ENCODE assay signal across 16 mouse cellular contexts in the genomic region with DNA sequence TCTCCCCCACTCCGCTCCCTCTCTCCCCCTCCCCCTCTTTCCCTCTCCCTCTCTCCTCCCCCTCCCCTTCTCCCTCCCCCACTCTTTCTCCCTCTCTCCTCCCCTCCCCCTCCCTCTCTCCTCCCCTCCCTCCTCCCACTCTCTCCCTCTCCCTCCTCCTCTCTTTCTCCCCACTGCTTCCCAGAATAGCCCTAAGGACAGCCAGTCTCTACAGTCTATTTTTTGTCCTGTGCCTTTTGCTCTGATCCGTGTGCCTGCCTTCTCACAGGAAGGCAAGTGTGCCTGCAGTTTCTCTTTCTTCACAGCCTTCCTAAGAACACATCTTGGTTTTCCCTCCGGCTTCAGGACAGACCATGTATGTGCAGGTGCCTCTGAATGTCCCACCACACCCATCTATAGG. TPM values are rescaled to one million over a fixed set of nuclear protein-coding genes. Genes with fewer than 3 reads are reported as not detected.
DNase-seq lines count a peak whose midpoint lies in the region; ATAC-seq and TF ChIP-seq lines count a peak whose summit lies in the region.
"Had no signal": no experiment of that assay in that cellular context is flagged by ENCODE, and none has a peak within 500 bp of the region (broad histone marks: within the 10 kb centered on the region; RNA-seq: fewer than 3 reads in every experiment).

No protein-coding gene starts in this region.

- TF ChIP-seq CTCF in lung, postnatal 0 days (IDR thresholded peaks at IDR 0.05) = no peak
- TF ChIP-seq CTCF in MEL (IDR thresholded peaks at IDR 0.05 in 2 of 3, conservative IDR thresholded peaks at IDR 0.05 in 1 of 3; ENCODE audit: control insufficient read depth in 1 of 3, insufficient read depth in 1 of 3, low read depth in 2 of 3, low read length in 3 of 3, poor library complexity in 1 of 3, severe bottlenecking in 1 of 3) = no peak
- TF ChIP-seq CTCF in intestine, postnatal 0 days (IDR thresholded peaks at IDR 0.05; ENCODE audit: low read depth) = no peak

- no peaks in the 10 kb centered on the region for H3K4me1 ChIP-seq in embryonic facial prominence, embryonic 11.5 days (ENCODE audit: control insufficient read depth, insufficient read depth, low read length)
- H3K4me1 ChIP-seq in embryonic facial prominence, embryonic 10.5 days = peaks cover 16% of the 10 kb centered on the region
- H3K4me1 ChIP-seq in heart, embryonic 11.5 days (ENCODE audit: control insufficient read depth, insufficient read depth, low read length) = peaks cover 6% of the 10 kb centered on the region
- H3K4me1 ChIP-seq in lung, postnatal 0 days (ENCODE audit: insufficient read depth, low read depth, low read length) = no peaks in the 10 kb centered on the region; the same call in 1 of the 2 replicates
- H3K4me1 ChIP-seq in MEL (ENCODE audit: control insufficient read depth in 1 of 2, insufficient read depth in 2 of 2, low read length in 2 of 2) = no peaks in the 10 kb centered on the region
- no peaks in the 10 kb centered on the region for H3K4me1 ChIP-seq in intestine, postnatal 0 days (replicated peaks; ENCODE audit: control insufficient read depth, insufficient read depth, low read length)
- H3K4me1 ChIP-seq: midbrain, embryonic 12.5 days had no signal

- no peaks in the 10 kb centered on the region for H3K36me3 ChIP-seq in embryonic facial prominence, embryonic 11.5 days (replicated peaks; ENCODE audit: control insufficient read depth, insufficient read depth, low read depth, low read length)
- 0 out of 2 replicates have a peak, but pooled peaks cover under 1% of the 10 kb centered on the region for H3K36me3 ChIP-seq in embryonic facial prominence, embryonic 10.5 days (replicated peaks)
- H3K36me3 ChIP-seq in heart, embryonic 11.5 days (ENCODE audit: control insufficient read depth, insufficient read depth, low read length) = no peaks in the 10 kb centered on the region
- H3K36me3 ChIP-seq in lung, postnatal 0 days (ENCODE audit: insufficient read depth, low read length) = no peaks in the 10 kb centered on the region
- peaks cover 0 to 4% of the 10 kb centered on the region in 2 experiments; a peak in 2 of 4 replicates for H3K36me3 ChIP-seq in MEL (ENCODE audit: control insufficient read depth in 1 of 2, insufficient read depth in 2 of 2, low read length in 2 of 2)
- H3K36me3 ChIP-seq in intestine, postnatal 0 days (ENCODE audit: control insufficient read depth, insufficient read depth) = no peaks in the 10 kb centered on the region
- H3K36me3 ChIP-seq: embryonic facial prominence, embryonic 12.5 days; liver, embryonic 15.5 days; midbrain, embryonic 12.5 days had no signal

- H3K4me3 ChIP-seq in embryonic facial prominence, embryonic 11.5 days (ENCODE audit: low read depth, low read length) = no peak overlapping the region
- H3K4me3 ChIP-seq in embryonic facial prominence, embryonic 10.5 days = no peak overlapping the region
- peak overlapping the region; percentile 28 for H3K4me3 ChIP-seq in heart, embryonic 11.5 days (ENCODE audit: low read depth, low read length)
- no peak overlapping the region for H3K4me3 ChIP-seq in lung, postnatal 0 days (ENCODE audit: low read depth, low read length)
- peak overlapping the region; percentile 57 to 60 for H3K4me3 ChIP-seq in MEL (ENCODE audit: control insufficient read depth in 1 of 2, insufficient read depth in 1 of 2, low read depth in 2 of 2, low read length in 2 of 2)
- H3K4me3 ChIP-seq in intestine, postnatal 0 days (ENCODE audit: low read depth, low read length) = no peak overlapping the region
- H3K4me3 ChIP-seq: embryonic facial prominence, embryonic 12.5 days; liver, embryonic 15.5 days; midbrain, embryonic 12.5 days had no signal

- no peak for DNase-seq in embryonic facial prominence, embryonic 11.5 days (ENCODE audit: low spot score)
- no peak for DNase-seq in embryonic facial prominence, embryonic 10.5 days (ENCODE audit: low spot score)
- DNase-seq in heart, postnatal 4 days = no peak
- DNase-seq in lung, postnatal 0 days (ENCODE audit: low spot score) = peak; percentile 15
- DNase-seq in lung, postnatal 14 days = no peak
- DNase-seq in MEL (ENCODE audit: low read depth, low spot score) = no peak

- no peaks in the 10 kb centered on the region for H3K79me2 ChIP-seq in MEL (ENCODE audit: control insufficient read depth, insufficient read depth, low read length, poor library complexity)

- H3K9me3 ChIP-seq in embryonic facial prominence, embryonic 11.5 days (replicated peaks; ENCODE audit: control insufficient read depth, low read length) = no peaks in the 10 kb centered on the region
- no peaks in the 10 kb centered on the region for H3K9me3 ChIP-seq in embryonic facial prominence, embryonic 10.5 days
- H3K9me3 ChIP-seq in heart, embryonic 11.5 days (replicated peaks; ENCODE audit: control insufficient read depth, low read length) = no peaks in the 10 kb centered on the region
- H3K9me3 ChIP-seq in lung, postnatal 0 days (ENCODE audit: low read length) = no peaks in the 10 kb centered on the region
- no peaks in the 10 kb centered on the region for H3K9me3 ChIP-seq in MEL (replicated peaks; ENCODE audit: insufficient read depth, low read length)
- no peaks in the 10 kb centered on the region for H3K9me3 ChIP-seq in intestine, postnatal 0 days (ENCODE audit: control insufficient read depth)
- H3K9me3 ChIP-seq: embryonic facial prominence, embryonic 12.5 days; liver, embryonic 15.5 days; midbrain, embryonic 12.5 days had no signal

- TF ChIP-seq POLR2A in MEL (IDR thresholded peaks at IDR 0.05; ENCODE audit: control insufficient read depth in 1 of 2, insufficient read depth in 1 of 2, low read depth in 1 of 2, low read length in 2 of 2, poor library complexity in 1 of 2) = no peak

- no peak for TF ChIP-seq RAD21 in MEL (IDR thresholded peaks at IDR 0.05; ENCODE audit: low read depth, low read length)

- H3K27ac ChIP-seq in embryonic facial prominence, embryonic 11.5 days (replicated peaks; ENCODE audit: low read depth, low read length) = no peak overlapping the region
- H3K27ac ChIP-seq in embryonic facial prominence, embryonic 10.5 days (replicated peaks) = no peak overlapping the region
- H3K27ac ChIP-seq in heart, embryonic 11.5 days (ENCODE audit: low read depth, low read length) = peak overlapping the region; percentile 41; the same call in 1 of the 2 replicates
- no peak overlapping the region for H3K27ac ChIP-seq in lung, postnatal 0 days (ENCODE audit: low read length)
- no peak overlapping the region for H3K27ac ChIP-seq in MEL (ENCODE audit: control insufficient read depth, low read depth, low read length)
- no peak overlapping the region for H3K27ac ChIP-seq in intestine, postnatal 0 days (ENCODE audit: low read depth, low read length)
- H3K27ac ChIP-seq: embryonic facial prominence, embryonic 12.5 days; liver, embryonic 15.5 days; midbrain, embryonic 12.5 days had no signal

- no peak overlapping the region for H3K9ac ChIP-seq in embryonic facial prominence, embryonic 11.5 days (replicated peaks; ENCODE audit: low read length)
- peak overlapping the region; percentile 64 for H3K9ac ChIP-seq in heart, embryonic 11.5 days (ENCODE audit: low read depth, low read length)
- H3K9ac ChIP-seq in lung, postnatal 0 days (replicated peaks; ENCODE audit: low read depth) = no peak overlapping the region
- H3K9ac ChIP-seq in MEL (ENCODE audit: control insufficient read depth, low read depth, low read length, poor library complexity, severe bottlenecking) = peak overlapping the region; percentile 56
- H3K9ac ChIP-seq in intestine, postnatal 0 days (ENCODE audit: low read depth, low read length) = no peak overlapping the region
- H3K9ac ChIP-seq: embryonic facial prominence, embryonic 12.5 days; liver, embryonic 15.5 days; midbrain, embryonic 12.5 days had no signal

- ATAC-seq in embryonic facial prominence, embryonic 11.5 days (replicated peaks; ENCODE audit: insufficient number of reproducible peaks, low FRiP score, low TSS enrichment, low read depth) = 0 out of 2 replicates have a peak, but pooled peaks have one; percentile 17
- no peak for ATAC-seq in heart, embryonic 11.5 days (replicated peaks; ENCODE audit: insufficient number of reproducible peaks, low FRiP score, low TSS enrichment)
- no peak for ATAC-seq in lung, postnatal 0 days
- ATAC-seq in intestine, postnatal 0 days = no peak

- 41% methylated on average over 3 of the region's 3 CpGs for WGBS in embryonic facial prominence, embryonic 11.5 days
- 41% methylated on average over 3 of the region's 3 CpGs for WGBS in embryonic facial prominence, embryonic 10.5 days
- WGBS in heart, embryonic 11.5 days (ENCODE audit: insufficient replicate concordance) = 14% methylated on average over 2 of the region's 3 CpGs
- WGBS in lung, postnatal 0 days = 35% methylated on average over 3 of the region's 3 CpGs
- 37% methylated on average over 3 of the region's 3 CpGs for WGBS in intestine, postnatal 0 days

- TF ChIP-seq EP300 in lung, postnatal 0 days (IDR thresholded peaks at IDR 0.05) = no peak
- TF ChIP-seq EP300 in MEL (IDR thresholded peaks at IDR 0.05; ENCODE audit: low read depth in 1 of 2, low read length in 2 of 2) = no peak

- no peak overlapping the region for H3K4me2 ChIP-seq in embryonic facial prominence, embryonic 11.5 days (ENCODE audit: low read depth, low read length)
- peak overlapping the region; percentile 58 for H3K4me2 ChIP-seq in heart, embryonic 11.5 days
- no peak overlapping the region for H3K4me2 ChIP-seq in lung, postnatal 0 days (replicated peaks; ENCODE audit: low read depth, low read length)
- H3K4me2 ChIP-seq in intestine, postnatal 0 days (replicated peaks; ENCODE audit: low read depth) = no peak overlapping the region
- H3K4me2 ChIP-seq: embryonic facial prominence, embryonic 12.5 days; liver, embryonic 15.5 days; midbrain, embryonic 12.5 days had no signal

- no peaks in the 10 kb centered on the region for H3K27me3 ChIP-seq in embryonic facial prominence, embryonic 11.5 days (ENCODE audit: control insufficient read depth, insufficient read depth, low read length)
- peaks cover 4% of the 10 kb centered on the region; the same call in 1 of the 2 replicates for H3K27me3 ChIP-seq in embryonic facial prominence, embryonic 10.5 days (replicated peaks; ENCODE audit: low read depth, poor library complexity, severe bottlenecking)
- no peaks in the 10 kb centered on the region for H3K27me3 ChIP-seq in heart, embryonic 11.5 days (ENCODE audit: control insufficient read depth, insufficient read depth, low read length)
- no peaks in the 10 kb centered on the region for H3K27me3 ChIP-seq in lung, postnatal 0 days (replicated peaks; ENCODE audit: insufficient read depth, low read length)
- H3K27me3 ChIP-seq in MEL (ENCODE audit: control insufficient read depth in 1 of 2, insufficient read depth in 2 of 2, low read length in 2 of 2) = no peaks in the 10 kb centered on the region
- H3K27me3 ChIP-seq in intestine, postnatal 0 days (replicated peaks; ENCODE audit: control insufficient read depth, insufficient read depth, low read length) = no peaks in the 10 kb centered on the region
- H3K27me3 ChIP-seq: embryonic facial prominence, embryonic 12.5 days; liver, embryonic 15.5 days had no signal

RNA-seq across cellular contexts. Expression of a gene that starts 5.0 kb away (rescaled TPM):
- polyA plus RNA-seq in embryonic facial prominence, embryonic 11.5 days (2014; fragmentation: Nextera tagmentation; extraction: Ambion mirVana) = 0.32 and 0.63 TPM in 2 replicates
- 0.30 and 0.38 TPM in 2 replicates for polyA plus RNA-seq in embryonic facial prominence, embryonic 10.5 days (2016; fragmentation: Nextera tagmentation; extraction: Ambion mirVana)
- polyA plus RNA-seq in heart, embryonic 11.5 days (2014; fragmentation: Nextera tagmentation; extraction: Ambion mirVana) = 0.24 and 0.68 TPM in 2 replicates
- total RNA-seq in heart, postnatal 4 days (2021) = under 1 TPM in 1 of 2 experiments, not detected in 1; 0.55 TPM
- polyA plus RNA-seq in lung, postnatal 0 days (2015; fragmentation: Nextera tagmentation; extraction: Ambion mirVana) = 0.27 and 0.41 TPM in 2 replicates
- 0.31 TPM in 1 of 2 replicates, not detected in the other for total RNA-seq in MEL (2012; rRNA removed)
- under 1 TPM in 1 of 2 experiments, not detected in 1; 0.65 TPM for polyA plus RNA-seq in MEL (2012; ENCODE audit: insufficient read depth in 1 of 2, insufficient read length in 2 of 2, low read depth in 1 of 2, low replicate concordance in 2 of 2, missing spikeins in 1 of 2)
- not detected in 2 replicates for polyA plus RNA-seq in intestine, postnatal 0 days (2015; fragmentation: Nextera tagmentation; extraction: Ambion mirVana)
- total RNA-seq: layer of hippocampus, postnatal 10 days; left cerebral cortex, postnatal 14 days had no signal
- polyA plus RNA-seq: liver, embryonic 15.5 days had no signal

RNA-seq across cellular contexts. Expression of a gene that starts 19.0 kb away (rescaled TPM):
- polyA plus RNA-seq in embryonic facial prominence, embryonic 11.5 days (2014; fragmentation: Nextera tagmentation; extraction: Ambion mirVana) = 0.22 and 0.49 TPM in 2 replicates
- 1.6 and 2.2 TPM in 2 replicates for polyA plus RNA-seq in embryonic facial prominence, embryonic 10.5 days (2016; fragmentation: Nextera tagmentation; extraction: Ambion mirVana)
- polyA plus RNA-seq in heart, embryonic 11.5 days (2014; fragmentation: Nextera tagmentation; extraction: Ambion mirVana) = 0.80 and 0.87 TPM in 2 replicates
- total RNA-seq in heart, postnatal 4 days (2021) = not detected
- 0.58 and 0.64 TPM in 2 replicates for polyA plus RNA-seq in lung, postnatal 0 days (2015; fragmentation: Nextera tagmentation; extraction: Ambion mirVana)
- 0.15 TPM in 1 of 2 replicates, not detected in the other for total RNA-seq in MEL (2012; rRNA removed)
- polyA plus RNA-seq in MEL (2012; ENCODE audit: insufficient read depth in 1 of 2, insufficient read length in 2 of 2, low read depth in 1 of 2, low replicate concordance in 2 of 2, missing spikeins in 1 of 2) = under 1 TPM in 1 of 2 experiments, not detected in 1; 0.22 TPM
- 0.17 and 0.51 TPM in 2 replicates for polyA plus RNA-seq in intestine, postnatal 0 days (2015; fragmentation: Nextera tagmentation; extraction: Ambion mirVana)
- total RNA-seq: adrenal gland, postnatal 10 days; gastrocnemius, postnatal 36 days; layer of hippocampus, postnatal 10 days; left cerebral cortex, postnatal 14 days had no signal
- polyA plus RNA-seq: brain, embryonic 14.5 days had no signal

RNA-seq across cellular contexts. Expression of a gene that starts 37.0 kb away (rescaled TPM):
- polyA plus RNA-seq in embryonic facial prominence, embryonic 11.5 days (2014; fragmentation: Nextera tagmentation; extraction: Ambion mirVana) = 79.4 and 80.9 TPM in 2 replicates
- 78.7 and 80.1 TPM in 2 replicates for polyA plus RNA-seq in embryonic facial prominence, embryonic 10.5 days (2016; fragmentation: Nextera tagmentation; extraction: Ambion mirVana)
- 52.1 and 55.7 TPM in 2 replicates for polyA plus RNA-seq in heart, embryonic 11.5 days (2014; fragmentation: Nextera tagmentation; extraction: Ambion mirVana)
- total RNA-seq in heart, postnatal 4 days (2021) = 10 to 100 TPM; 39.3 to 41.1 TPM
- 73.4 and 74.2 TPM in 2 replicates for polyA plus RNA-seq in lung, postnatal 0 days (2015; fragmentation: Nextera tagmentation; extraction: Ambion mirVana)
- 59.2 and 68.2 TPM in 2 replicates for total RNA-seq in MEL (2012; rRNA removed)
- polyA plus RNA-seq in MEL (2012; ENCODE audit: insufficient read depth in 1 of 2, insufficient read length in 2 of 2, low read depth in 1 of 2, low replicate concordance in 2 of 2, missing spikeins in 1 of 2) = 10 to 100 TPM in 1 of 2 experiments, not detected in 1; 81.5 TPM
- polyA plus RNA-seq in intestine, postnatal 0 days (2015; fragmentation: Nextera tagmentation; extraction: Ambion mirVana) = 75.3 and 82.5 TPM in 2 replicates

Comparison
In these comparisons a context has a peak if more than half of its experiments do, and no peak if none do; other contexts are left out.
1. H3K4me3 ChIP-seq: peak in heart, embryonic 11.5 days (single experiment) and MEL (2 of 2); none in embryonic facial prominence, embryonic 11.5 days (single experiment), embryonic facial prominence, embryonic 10.5 days (single experiment), lung, postnatal 0 days (single experiment) and intestine, postnatal 0 days (single experiment).
2. H3K9ac ChIP-seq: peak in heart, embryonic 11.5 days (single experiment) and MEL (single experiment); none in embryonic facial prominence, embryonic 11.5 days (single experiment), lung, postnatal 0 days (single experiment) and intestine, postnatal 0 days (single experiment).